Mouse (Mus musculus): ENCODE measurements around the gene Hoxc8.

Hoxc8 gene

GRCm38 (mm10) chr15:102984925-102985324 lies 5.5 kb upstream of the Hoxc8 start:
- no peak for DNase-seq

GRCm38 (mm10) chr15:102987124-102987833 lies 3.1 kb upstream of the Hoxc8 start:
- peak; percentile 96 for DNase-seq

- DNase-seq = no peak
Observed at GRCm38 (mm10) chr15:102988078-102988477, 2.3 kb upstream of the Hoxc8 start.

- DNase-seq = no peak
Observed at GRCm38 (mm10) chr15:102991782-102992181, 1.4 kb downstream of the Hoxc8 start.

- DNase-seq = no peak
Observed at GRCm38 (mm10) chr15:102992206-102992605, 1.8 kb downstream of the Hoxc8 start.

GRCm38 (mm10) chr15:102992863-102993262 lies 2.5 kb downstream of the Hoxc8 start:
- no peak for DNase-seq

- DNase-seq = no peak
Observed at GRCm38 (mm10) chr15:102996548-102996947, 6.1 kb downstream of the Hoxc8 start.

- DNase-seq = no peak
Observed at GRCm38 (mm10) chr15:102997431-102997830, 7.0 kb downstream of the Hoxc8 start.

GRCm38 (mm10) chr15:102997939-102998355 lies 7.5 kb downstream of the Hoxc8 start, which contains the start of gene Hoxc6:
Gene Hoxc6 (plus strand): TSS chr15:102998257.
- DNase-seq = no peak

GRCm38 (mm10) chr15:102998608-102999182 lies 8.3 kb downstream of the Hoxc8 start:
- DNase-seq = no peak

GRCm38 (mm10) chr15:102999183-102999831 lies 8.9 kb downstream of the Hoxc8 start:
- peak; percentile 38 for DNase-seq

- no peak for DNase-seq
Observed at GRCm38 (mm10) chr15:102999955-103000354, 9.5 kb downstream of the Hoxc8 start.

GRCm38 (mm10) chr15:103000501-103000901 lies 10.1 kb downstream of the Hoxc8 start:
- no peak for DNase-seq

- no peak for DNase-seq
Observed at GRCm38 (mm10) chr15:103001370-103001769, 11.0 kb downstream of the Hoxc8 start.

GRCm38 (mm10) chr15:103002156-103002555 lies 11.7 kb downstream of the Hoxc8 start:
- no peak for DNase-seq

GRCm38 (mm10) chr15:103002821-103003448 lies 12.5 kb downstream of the Hoxc8 start:
- no peak for DNase-seq

GRCm38 (mm10) chr15:103005308-103005707 lies 14.9 kb downstream of the Hoxc8 start:
- DNase-seq = no peak

- DNase-seq = no peak
Observed at GRCm38 (mm10) chr15:103005797-103006196, 15.4 kb downstream of the Hoxc8 start.

GRCm38 (mm10) chr15:103006326-103006725 lies 15.9 kb downstream of the Hoxc8 start:
- no peak for DNase-seq

- no peak for DNase-seq
Observed at GRCm38 (mm10) chr15:103009265-103010111, 19.1 kb downstream of the Hoxc8 start.

GRCm38 (mm10) chr15:103010112-103010846 lies 19.9 kb downstream of the Hoxc8 start:
- no peak for DNase-seq
